Mouse (Mus musculus) hindbrain, embryonic 11.5 days (tissue): ENCODE measurements around the gene Btg2. TPM values are rescaled to one million over a fixed set of nuclear protein-coding genes. Genes with fewer than 3 reads are reported as not detected.

Experiments
- ATAC-seq: fragments of 200-750 bp; cut with Nextera tagmentation; 2 replicates; pipeline ENCODE4 v1.8.0; 2017; ENCODE audit warnings: mild to moderate bottlenecking, moderate TSS enrichment, moderate library complexity; ENCODE audit not compliant: low FRiP score
- DNase-seq: peaks from one replicate; pipeline ENCODE4 v3.0.0-alpha.2; 2015; ENCODE audit warnings: low spot score
- H3K27ac ChIP-seq: fragments of 300-500 bp; sonication (generic); 2 replicates; pipeline ENCODE4 v1.5.1; 2014; ENCODE audit warnings: mild to moderate bottlenecking, low read depth, low read length
- H3K27me3 ChIP-seq: fragments of 300-500 bp; sonication (generic); 2 replicates; pipeline ENCODE4 v1.6.1; 2014; ENCODE audit warnings: mild to moderate bottlenecking, low read length, moderate library complexity, mixed read lengths; ENCODE audit not compliant: control insufficient read depth, insufficient read depth
- H3K36me3 ChIP-seq: fragments of 300-500 bp; sonication (generic); 2 replicates; pipeline ENCODE4 v1.6.1; 2014; ENCODE audit warnings: mild to moderate bottlenecking, low read length, moderate library complexity, mixed read lengths; ENCODE audit not compliant: control insufficient read depth, insufficient read depth
- H3K4me1 ChIP-seq: fragments of 300-500 bp; sonication (generic); replicated peaks from 2 replicates; pipeline ENCODE4 v1.6.1; 2014; ENCODE audit warnings: low read length, mixed read lengths; ENCODE audit not compliant: control insufficient read depth, insufficient read depth
- H3K4me2 ChIP-seq: fragments of 300-500 bp; sonication (generic); replicated peaks from 2 replicates; pipeline ENCODE4 v1.6.1; 2014; ENCODE audit warnings: mild to moderate bottlenecking, low read depth, low read length
- H3K4me3 ChIP-seq: fragments of 300-500 bp; sonication (generic); 2 replicates; pipeline ENCODE4 v1.5.1; 2014; ENCODE audit warnings: low read depth, low read length
- H3K9ac ChIP-seq: fragments of 300-500 bp; sonication (generic); 2 replicates; pipeline ENCODE4 v1.6.1; 2014; ENCODE audit warnings: low read depth, low read length
- H3K9me3 ChIP-seq: fragments of 300-500 bp; sonication (generic); 2 replicates; pipeline ENCODE4 v1.6.1; 2016; ENCODE audit warnings: low read length; ENCODE audit not compliant: control insufficient read depth
- WGBS: fragments of 180-500 bp; shearing (Covaris S2); extraction: QIAGEN DNeasy Blood & Tissue Kit; methylation state at CpG from one replicate; pipeline ENCODE4 v1.1.7; 2014; 5-methylcytosine and 5-hydroxymethylcytosine counted together
- polyA plus RNA-seq: library from polyadenylated mRNA; unstranded; fragments of >200 nt; fragmentation: Nextera tagmentation; extraction: Ambion mirVana; gene quantifications from 2 replicates; pipeline ENCODE4 v1.2.1, GENCODE M21; 2014

Btg2 gene
- 107 and 108 TPM in 2 replicates for polyA plus RNA-seq

- H3K9me3 ChIP-seq, result no peaks in the 10 kb centered on the region
- peak; percentile 95 for ATAC-seq
- 0 out of 2 replicates have a peak, but pooled peaks cover 5% of the 10 kb centered on the region for H3K36me3 ChIP-seq
- H3K9ac ChIP-seq, result peak within 1 kb of the TSS; percentile 91
- WGBS, result under 1% methylated on average over 54 of the region's 62 CpGs
- H3K4me3 ChIP-seq, result peak within 1 kb of the TSS; percentile 88
- peak within 1 kb of the TSS; percentile 72 for H3K27ac ChIP-seq
- no peaks in the 10 kb centered on the region for H3K27me3 ChIP-seq
- H3K4me1 ChIP-seq, result peaks cover 5% of the 10 kb centered on the region; the same call in 1 of the 2 replicates
- DNase-seq, result peak; percentile 97
- H3K4me2 ChIP-seq, result peak within 1 kb of the TSS; percentile 61
Observed at GRCm38 (mm10) chr1:134078802-134079476, at the start of gene Btg2. Gene Btg2, minus strand, starts transcription at chr1:134079120.

DNA sequence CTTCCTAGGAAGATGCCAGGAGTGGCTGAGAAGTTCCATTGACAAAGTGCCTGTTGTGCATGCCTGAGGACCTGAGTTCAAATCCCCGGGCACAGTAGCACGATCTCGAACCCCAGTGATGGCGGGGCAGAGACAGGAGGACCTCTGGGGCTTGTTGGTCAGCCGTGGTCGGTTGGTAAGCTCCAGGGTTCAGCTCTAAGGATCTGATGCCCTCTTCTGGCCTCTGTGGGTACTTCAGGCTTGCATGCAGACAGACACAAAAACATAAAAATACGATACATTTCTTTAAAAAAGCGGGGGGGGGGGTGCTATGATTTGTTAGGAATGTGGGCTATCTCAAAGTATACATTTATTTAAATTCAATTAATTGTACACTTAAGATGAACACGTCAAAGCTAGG lies 43.3 kb upstream of the Btg2 start:
- Histone ChIP-seq H3K9ac (no peak overlapping the region), H3K36me3 (no peaks in the 10 kb centered on the region), H3K4me1 (no peaks in the 10 kb centered on the region), H3K4me3 (no peak overlapping the region), H3K4me2 (no peak overlapping the region), H3K9me3 (no peaks in the 10 kb centered on the region), H3K27me3 (no peaks in the 10 kb centered on the region), H3K27ac (no peak overlapping the region)
- DNase-seq (peak; percentile 63), ATAC-seq (no peak)
- 57% methylated on average over 9 of the region's 9 CpGs for WGBS

- no peak overlapping the region for H3K27ac ChIP-seq
- no peak for ATAC-seq
- no peaks in the 10 kb centered on the region for H3K27me3 ChIP-seq
- H3K4me2 ChIP-seq, result no peak overlapping the region
- H3K36me3 ChIP-seq, result no peaks in the 10 kb centered on the region
- WGBS, result 4% methylated on average over 5 of the region's 5 CpGs
- H3K9me3 ChIP-seq, result no peaks in the 10 kb centered on the region
- no peak overlapping the region for H3K4me3 ChIP-seq
- no peak overlapping the region for H3K9ac ChIP-seq
- H3K4me1 ChIP-seq, result no peaks in the 10 kb centered on the region
- peak; percentile 94 for DNase-seq
Observed at GRCm38 (mm10) chr1:134120179-134120578, 41.3 kb upstream of the Btg2 start.

GRCm38 (mm10) chr1:134117110-134117509 lies 38.2 kb upstream of the Btg2 start:
- Histone ChIP-seq H3K27ac (no peak overlapping the region), H3K9me3 (no peaks in the 10 kb centered on the region), H3K4me1 (no peaks in the 10 kb centered on the region), H3K36me3 (no peaks in the 10 kb centered on the region), H3K4me3 (no peak overlapping the region), H3K4me2 (no peak overlapping the region), H3K27me3 (no peaks in the 10 kb centered on the region), H3K9ac (no peak overlapping the region)
- DNase-seq, result no peak
- WGBS, result 79% methylated on average over 5 of the region's 5 CpGs
- no peak for ATAC-seq

- Histone ChIP-seq H3K9ac (no peak overlapping the region), H3K4me3 (no peak overlapping the region), H3K4me1 (no peaks in the 10 kb centered on the region), H3K36me3 (no peaks in the 10 kb centered on the region), H3K9me3 (no peaks in the 10 kb centered on the region), H3K27me3 (no peaks in the 10 kb centered on the region), H3K4me2 (no peak overlapping the region), H3K27ac (no peak overlapping the region)
- DNase-seq, result no peak
- no peak for ATAC-seq
- whole genome bisulfite sequencing, result 69% methylated on average over 8 of the region's 8 CpGs
Observed at GRCm38 (mm10) chr1:134115424-134115823, 36.5 kb upstream of the Btg2 start.

DNA sequence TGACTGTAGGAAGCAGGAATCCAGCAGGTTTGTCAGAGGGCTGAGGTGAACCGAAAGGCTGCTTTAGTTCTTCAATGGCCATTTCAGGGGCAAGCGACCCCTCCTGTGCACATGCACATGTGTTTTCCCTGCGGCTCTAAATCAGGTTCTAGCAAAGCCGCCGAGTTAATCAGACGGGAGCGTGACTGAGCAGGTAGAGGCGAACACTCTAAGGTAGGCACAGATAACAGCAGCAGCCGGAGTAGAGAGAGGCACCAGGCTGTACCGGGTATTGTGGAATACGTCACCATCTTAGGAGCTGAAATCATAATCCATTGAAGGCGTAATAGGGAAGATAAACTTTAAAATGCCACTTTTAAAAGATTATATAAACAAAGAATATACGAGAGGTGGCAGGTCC lies 35.8 kb upstream of the Btg2 start:
- Histone ChIP-seq H3K4me2 (no peak overlapping the region), H3K4me1 (no peaks in the 10 kb centered on the region), H3K4me3 (no peak overlapping the region), H3K9ac (no peak overlapping the region), H3K27me3 (no peaks in the 10 kb centered on the region), H3K27ac (no peak overlapping the region), H3K36me3 (no peaks in the 10 kb centered on the region), H3K9me3 (no peaks in the 10 kb centered on the region)
- DNase-seq, result no peak
- WGBS, result 88% methylated on average over 13 of the region's 13 CpGs
- no peak for ATAC-seq

DNA sequence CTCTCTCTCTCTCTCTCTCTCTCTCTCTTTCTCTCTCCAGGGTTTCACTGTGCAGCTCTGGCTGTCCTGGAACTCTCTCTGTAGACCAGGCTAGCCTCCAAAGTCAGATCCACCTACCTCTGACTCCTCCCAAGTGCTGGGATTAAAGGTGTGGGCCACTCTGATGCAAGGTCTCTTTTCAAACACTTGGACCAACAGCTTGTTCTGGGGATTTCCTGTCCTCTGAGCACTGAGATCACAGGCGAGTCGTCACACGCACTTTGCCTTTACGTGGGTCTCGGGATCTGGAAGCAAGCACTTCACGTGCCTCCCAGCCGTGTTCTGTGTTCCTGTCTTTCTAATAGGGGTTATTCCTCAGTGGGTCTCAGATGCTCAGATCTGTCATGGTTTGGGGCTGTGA lies 35.1 kb upstream of the Btg2 start:
- Histone ChIP-seq H3K27me3 (no peaks in the 10 kb centered on the region), H3K4me1 (no peaks in the 10 kb centered on the region), H3K4me3 (no peak overlapping the region), H3K4me2 (no peak overlapping the region), H3K9ac (no peak overlapping the region), H3K27ac (no peak overlapping the region), H3K9me3 (no peaks in the 10 kb centered on the region), H3K36me3 (no peaks in the 10 kb centered on the region)
- 86% methylated on average over 7 of the region's 7 CpGs for WGBS
- ATAC-seq (no peak), DNase-seq (no peak)

GRCm38 (mm10) chr1:134113560-134113959 lies 34.6 kb upstream of the Btg2 start:
- no peaks in the 10 kb centered on the region for H3K4me1 ChIP-seq
- H3K27ac ChIP-seq, result no peak overlapping the region
- no peaks in the 10 kb centered on the region for H3K36me3 ChIP-seq
- H3K27me3 ChIP-seq, result no peaks in the 10 kb centered on the region
- H3K9me3 ChIP-seq, result no peaks in the 10 kb centered on the region
- H3K9ac ChIP-seq, result no peak overlapping the region
- 72% methylated on average over 5 of the region's 5 CpGs for WGBS
- H3K4me3 ChIP-seq, result no peak overlapping the region
- ATAC-seq (no peak), DNase-seq (no peak)
- no peak overlapping the region for H3K4me2 ChIP-seq

GRCm38 (mm10) chr1:134110979-134111378 lies 32.1 kb upstream of the Btg2 start, which contains the start of gene Chit1:
Gene Chit1, plus strand, starts transcription at chr1:134111242.
- Histone ChIP-seq H3K4me2 (no peak within 1 kb of the TSS), H3K4me3 (no peak within 1 kb of the TSS), H3K9ac (no peak within 1 kb of the TSS), H3K9me3 (no peaks in the 10 kb centered on the region), H3K4me1 (no peaks in the 10 kb centered on the region), H3K27ac (no peak within 1 kb of the TSS), H3K27me3 (no peaks in the 10 kb centered on the region), H3K36me3 (no peaks in the 10 kb centered on the region)
- ATAC-seq (no peak), DNase-seq (no peak)
- 79% methylated on average over 4 of the region's 4 CpGs for WGBS
